Mouse (Mus musculus) CH12.LX (cell line): ENCODE results near the gene Pprc1. TPM values are rescaled to one million over a fixed set of nuclear protein-coding genes. Genes with fewer than 3 reads are reported as not detected.
A peak's percentile ranks its signal among the peaks of the same experiment; 100 is the strongest.

Experiments
- DNase-seq: peaks from one replicate; pipeline ENCODE4 v3.0.0-alpha.2; 2013; ENCODE audit errors: extremely low read depth
- H3K27ac ChIP-seq: 2 replicates; pipeline ENCODE4 v1.5.1; 2012; ENCODE audit warnings: low read depth, mild to moderate bottlenecking, control low read depth, moderate library complexity; ENCODE audit not compliant: insufficient read depth
- H3K27me3 ChIP-seq: replicated peaks from 2 replicates; pipeline ENCODE3; 2012; ENCODE audit warnings: inconsistent platforms
- H3K36me3 ChIP-seq, 2 experiments: replicated peaks in 1 of 2; 2 replicates each; pipeline versions ENCODE3 to v1.6.1; 2012; ENCODE audit warnings: inconsistent platforms in 1 of 2, low read length in 1 of 2, mild to moderate bottlenecking in 1 of 2, mixed read lengths in 1 of 2, moderate library complexity in 1 of 2; ENCODE audit not compliant: control insufficient read depth in 1 of 2, insufficient read depth in 1 of 2
- H3K4me1 ChIP-seq, 2 experiments: 2 replicates each; pipeline ENCODE4 v1.6.1; 2012; ENCODE audit warnings: inconsistent platforms in 1 of 2, moderate library complexity in 1 of 2; ENCODE audit not compliant: insufficient read depth in 2 of 2, control insufficient read depth in 1 of 2
- H3K4me2 ChIP-seq: 2 replicates; pipeline ENCODE4 v1.6.1; 2012; ENCODE audit warnings: low read depth, mild to moderate bottlenecking, control low read depth; ENCODE audit not compliant: poor library complexity, insufficient read depth, severe bottlenecking
- H3K4me3 ChIP-seq, 3 experiments: fragments of 150-350 bp in 1 of 3; sonication (generic) in 1 of 3; replicated peaks in 1 of 3; 2 replicates each; pipeline versions ENCODE3 to v1.5.1; 2011 to 2012; ENCODE audit warnings: low read depth in 2 of 3, low read length in 2 of 3, mild to moderate bottlenecking in 2 of 3, moderate library complexity in 2 of 3, control low read depth in 1 of 3, improper control_type of control experiment in 1 of 3, inconsistent platforms in 1 of 3, mixed read lengths in 1 of 3; ENCODE audit not compliant: poor library complexity in 1 of 3
- H3K79me2 ChIP-seq: replicated peaks from 2 replicates; pipeline ENCODE4 v1.6.1; 2012; ENCODE audit warnings: mild to moderate bottlenecking, moderate library complexity; ENCODE audit not compliant: control insufficient read depth, poor library complexity, insufficient read depth, severe bottlenecking; ENCODE audit errors: extremely low read depth
- H3K9ac ChIP-seq: 2 replicates; pipeline ENCODE4 v1.6.1; 2012; ENCODE audit warnings: low read depth, mild to moderate bottlenecking, control low read depth, moderate library complexity; ENCODE audit not compliant: insufficient read depth
- H3K9me3 ChIP-seq: replicated peaks from 2 replicates; pipeline ENCODE3; 2012; ENCODE audit warnings: low read length, inconsistent platforms, mixed read lengths
- BHLHE40 ChIP-seq: IDR thresholded peaks from 2 replicates; pipeline ENCODE4 v1.6.1; 2011; ENCODE audit warnings: mild to moderate bottlenecking, low read depth, low read length, improper control_type of control experiment
- CTCF ChIP-seq, 2 experiments: IDR thresholded peaks in 1 of 2; conservative IDR thresholded peaks in 1 of 2; 2 replicates each; pipeline ENCODE4 v1.5.1; 2011 to 2012; ENCODE audit warnings: low read depth in 2 of 2, low read length in 2 of 2, improper control_type of control experiment in 1 of 2, inconsistent platforms in 1 of 2, mild to moderate bottlenecking in 1 of 2, moderate library complexity in 1 of 2
- E2F4 ChIP-seq: IDR thresholded peaks from 2 replicates; pipeline ENCODE4 v1.6.1; 2011; ENCODE audit warnings: low read depth, low read length, improper control_type of control experiment; ENCODE audit not compliant: insufficient replicate concordance
- HCFC1 ChIP-seq: IDR thresholded peaks from 2 replicates; pipeline ENCODE4 v1.6.1; 2012; ENCODE audit warnings: low read depth, mild to moderate bottlenecking, inconsistent platforms, low read length, improper control_type of control experiment
- JUND ChIP-seq: conservative IDR thresholded peaks from 2 replicates; pipeline ENCODE4 v1.6.1; 2011; ENCODE audit warnings: low read depth, low read length, improper control_type of control experiment
- KAT2A ChIP-seq: IDR thresholded peaks from 2 replicates; pipeline ENCODE4 v1.6.1; 2012; ENCODE audit warnings: low read length, improper control_type of control experiment, inconsistent platforms; ENCODE audit not compliant: insufficient replicate concordance
- MAFK ChIP-seq: IDR thresholded peaks from 2 replicates; pipeline ENCODE4 v1.6.1; 2011; ENCODE audit warnings: low read length, improper control_type of control experiment; ENCODE audit not compliant: insufficient replicate concordance
- MAX ChIP-seq: IDR thresholded peaks from 2 replicates; pipeline ENCODE4 v1.6.1; 2011; ENCODE audit warnings: low read length, improper control_type of control experiment
- MAZ ChIP-seq: IDR thresholded peaks from 2 replicates; pipeline ENCODE4 v1.6.1; 2012; ENCODE audit warnings: low read depth, mild to moderate bottlenecking, inconsistent platforms, low read length, improper control_type of control experiment, moderate library complexity
- MEF2A ChIP-seq: IDR thresholded peaks from 2 replicates; pipeline ENCODE4 v1.6.1; 2014; ENCODE audit warnings: low read depth, mild to moderate bottlenecking, inconsistent platforms, low read length, improper control_type of control experiment, borderline replicate concordance
- NRF1 ChIP-seq: IDR thresholded peaks from 2 replicates; pipeline ENCODE4 v1.6.1; 2014; ENCODE audit warnings: low read depth, mild to moderate bottlenecking, inconsistent platforms, low read length, improper control_type of control experiment, moderate library complexity
- SIN3A ChIP-seq: IDR thresholded peaks from 2 replicates; pipeline ENCODE4 v1.6.1; 2012; ENCODE audit warnings: low read length, improper control_type of control experiment, inconsistent platforms
- TBP ChIP-seq: conservative IDR thresholded peaks from 2 replicates; pipeline ENCODE4 v1.6.1; 2011; ENCODE audit warnings: low read depth, low read length, improper control_type of control experiment
- USF1 ChIP-seq: IDR thresholded peaks from 2 replicates; pipeline ENCODE4 v1.6.1; 2014; ENCODE audit warnings: low read depth, mild to moderate bottlenecking, inconsistent platforms, low read length, improper control_type of control experiment
- USF2 ChIP-seq: conservative IDR thresholded peaks from 2 replicates; pipeline ENCODE4 v1.6.1; 2011; ENCODE audit warnings: low read depth, low read length, improper control_type of control experiment
- ZC3H11A ChIP-seq: IDR thresholded peaks from 2 replicates; pipeline ENCODE4 v1.6.1; 2012; ENCODE audit warnings: low read depth, mild to moderate bottlenecking, inconsistent platforms, low read length, improper control_type of control experiment
- ZNF384 ChIP-seq: IDR thresholded peaks from 2 replicates; pipeline ENCODE4 v1.6.1; 2012; ENCODE audit warnings: low read depth, low read length, improper control_type of control experiment, inconsistent platforms
- dilution Hi-C: fragments of 300-500 bp; cut with MboI; formaldehyde crosslinking; loops from 2 replicates; pipeline ENCODE4 v1.14.3; 2020; ENCODE audit warnings: low sequenced_read_pairs; ENCODE audit not compliant: extremely low pct_unique_long_range_greater_than_20kb, extremely low pct_ligation_motif_present
- in situ Hi-C: fragments of 300-500 bp; cut with MboI; formaldehyde crosslinking; loops from 3 replicates; pipeline ENCODE4 v1.14.3; 2019; ENCODE audit warnings: low sequenced_read_pairs, low pct_ligation_motif_present, low pct_unique_long_range_greater_than_20kb, mixed read lengths
- polyA plus RNA-seq: library from polyadenylated mRNA; unstranded; fragments of >175 nt; gene quantifications from 2 replicates; pipeline ENCODE4 v1.2.1, GENCODE M21; 2012; ENCODE audit warnings: low read depth; ENCODE audit not compliant: insufficient read length
- total RNA-seq, 2 experiments: library from RNA; depleted of rRNA; stranded (reverse); fragments of 300-350 nt in 1 of 2; fragments of >200 nt in 1 of 2; gene quantifications; 2 replicates each; pipeline ENCODE4 v1.2.3; 2012 to 2014

Pprc1 gene
- total and polyA plus RNA-seq, 3 experiments, result 13.0 to 68.7 (median 21.2) TPM

DNA sequence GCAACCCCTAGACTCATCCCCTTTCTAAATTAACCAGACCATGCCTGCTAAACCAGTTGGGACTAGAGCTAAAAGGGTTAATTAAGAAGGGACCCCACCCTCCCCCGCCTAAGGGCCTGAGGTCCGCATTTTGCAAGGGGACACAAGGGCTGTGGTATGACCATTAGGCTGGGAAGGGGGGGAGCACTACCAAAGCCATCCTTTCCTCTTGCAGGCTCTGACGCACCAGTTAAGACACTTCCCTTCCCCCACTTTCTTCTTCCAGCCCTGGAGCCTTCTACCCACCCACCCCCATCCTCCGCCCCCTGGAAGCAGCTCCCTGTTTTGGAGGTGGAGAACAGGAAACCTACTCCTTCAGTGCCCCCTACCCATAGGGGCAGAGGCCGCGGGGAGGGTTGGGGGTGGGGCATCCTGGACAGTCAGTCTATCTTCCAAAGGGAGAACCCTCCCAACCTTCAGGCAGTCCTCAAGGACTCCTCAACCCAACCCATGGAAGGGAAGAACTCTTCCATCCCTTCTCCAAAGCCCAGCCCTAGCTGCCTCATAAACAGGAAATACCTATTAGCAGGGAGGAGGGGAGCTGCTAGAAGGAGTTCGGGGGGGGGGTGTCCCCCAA is 1.1 kb downstream of the Pprc1 start:
- H3K27ac ChIP-seq, result no peak overlapping the region
- H3K9ac ChIP-seq, result peak overlapping the region; percentile 81
- dilution Hi-C loops (no loop called here), in situ Hi-C loops (no loop called here)
- H3K4me1 ChIP-seq, result peaks cover 2 to 38% of the 10 kb centered on the region in 2 experiments; a peak in 3 of 4 replicates
- H3K36me3 ChIP-seq, result no peaks in the 10 kb centered on the region
- H3K79me2 ChIP-seq, result peaks cover 26% of the 10 kb centered on the region
- no peaks in the 10 kb centered on the region for H3K9me3 ChIP-seq
- no peak for DNase-seq
- peaks cover 26% of the 10 kb centered on the region for H3K27me3 ChIP-seq
- peak overlapping the region; percentile 61 to 91 (median 84) for H3K4me3 ChIP-seq
- H3K4me2 ChIP-seq, result peak overlapping the region; percentile 96
- TF ChIP-seq TBP (no peak), KAT2A (no peak), USF1 (no peak), MAX (no peak), CTCF (conservative IDR thresholded peaks at IDR 0.05 in 1 of 2, IDR thresholded peaks at IDR 0.05 in 1 of 2; ENCODE audit: low read depth in 2 of 2, low read length in 2 of 2) (no peak), NRF1 (no peak), MEF2A (no peak; the same call in 1 of the 2 replicates), JUND (no peak), E2F4 (no peak), MAFK (no peak), MAZ (no peak), USF2 (no peak), BHLHE40 (no peak), HCFC1 (no peak), SIN3A (no peak)

DNA sequence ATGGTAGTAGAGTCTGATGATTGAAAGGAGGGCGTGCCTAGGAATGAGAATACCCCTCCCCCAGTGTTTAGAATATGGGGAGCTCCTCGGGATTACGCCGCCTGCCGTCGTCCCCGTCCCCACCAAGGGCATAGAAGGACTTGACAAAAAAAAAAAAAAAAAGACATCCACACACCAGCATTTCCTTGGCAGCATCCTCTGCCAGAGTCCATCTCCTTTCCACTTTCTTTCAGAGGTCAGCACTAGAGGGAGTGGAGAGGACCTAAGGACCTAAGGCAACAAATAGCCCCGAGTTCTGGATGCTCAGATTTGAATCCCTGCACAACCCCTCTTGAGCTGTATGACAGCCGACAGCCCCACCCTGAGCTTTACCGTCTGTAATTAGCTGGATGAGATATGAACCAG is 1.9 kb downstream of the Pprc1 start:
- Histone ChIP-seq H3K9ac (no peak overlapping the region), H3K4me2 (no peak overlapping the region), H3K9me3 (no peaks in the 10 kb centered on the region), H3K36me3 (no peaks in the 10 kb centered on the region), H3K27ac (no peak overlapping the region), H3K79me2 (peaks cover 21% of the 10 kb centered on the region), H3K27me3 (peaks cover 26% of the 10 kb centered on the region), H3K4me1 (peaks cover 2 to 30% of the 10 kb centered on the region in 2 experiments; a peak in 3 of 4 replicates), H3K4me3 (no peak overlapping the region)
- TF ChIP-seq ZC3H11A (no peak), ZNF384 (peak; percentile 61)
- in situ Hi-C loops (no loop called here), dilution Hi-C loops (no loop called here)
- DNase-seq, result no peak
